Mouse (Mus musculus) forebrain, embryonic 14.5 days (tissue): Measurements from ENCODE around the gene Mettl2. TPM values are rescaled to one million over a fixed set of nuclear protein-coding genes. Genes with fewer than 3 reads are reported as not detected.

Source experiments
- ATAC-seq: fragments of 200-750 bp; cut with Nextera tagmentation; 2 replicates; pipeline ENCODE4 v1.8.0; 2017; ENCODE audit warnings: mild to moderate bottlenecking, moderate library complexity
- DNase-seq: peaks from one replicate; pipeline ENCODE4 v3.0.0-alpha.2; 2015; ENCODE audit warnings: low spot score
- H3K27ac ChIP-seq: fragments of 300-500 bp; sonication (generic); 2 replicates; pipeline ENCODE4 v1.5.1; 2014; ENCODE audit warnings: low read depth, mild to moderate bottlenecking, control low read depth, low read length, moderate library complexity
- H3K27me3 ChIP-seq: fragments of 300-500 bp; sonication (generic); replicated peaks from 2 replicates; pipeline ENCODE4 v1.6.1; 2014; ENCODE audit warnings: low read length, control low read depth, mixed read lengths; ENCODE audit not compliant: control insufficient read depth, insufficient read depth
- H3K36me3 ChIP-seq: fragments of 300-500 bp; sonication (generic); 2 replicates; pipeline ENCODE4 v1.6.1; 2014; ENCODE audit warnings: low read length, control low read depth; ENCODE audit not compliant: control insufficient read depth, insufficient read depth
- H3K4me1 ChIP-seq: fragments of 300-500 bp; sonication (generic); 2 replicates; pipeline ENCODE4 v1.6.1; 2014; ENCODE audit warnings: antibody characterized with exemption, low read length, control low read depth; ENCODE audit not compliant: control insufficient read depth, insufficient read depth
- H3K4me2 ChIP-seq: fragments of 300-500 bp; sonication (generic); 2 replicates; pipeline ENCODE4 v1.6.1; 2014; ENCODE audit warnings: mild to moderate bottlenecking, control low read depth, low read length
- H3K4me3 ChIP-seq: fragments of 300-500 bp; sonication (generic); 2 replicates; pipeline ENCODE4 v1.5.1; 2014; ENCODE audit warnings: low read depth, low read length, control low read depth
- H3K9ac ChIP-seq: fragments of 300-500 bp; sonication (generic); 2 replicates; pipeline ENCODE4 v1.6.1; 2014; ENCODE audit warnings: mild to moderate bottlenecking, low read length, control low read depth, moderate library complexity
- H3K9me3 ChIP-seq: fragments of 300-500 bp; sonication (generic); replicated peaks from 2 replicates; pipeline ENCODE4 v1.6.1; 2016; ENCODE audit warnings: low read length, control low read depth, mixed read lengths; ENCODE audit not compliant: control insufficient read depth
- WGBS: fragments of 180-500 bp; shearing (Covaris S2); extraction: QIAGEN DNeasy Blood & Tissue Kit; methylation state at CpG from one replicate; pipeline ENCODE4 v1.1.7; 2014; 5-methylcytosine and 5-hydroxymethylcytosine counted together
- polyA plus RNA-seq: library from polyadenylated mRNA; unstranded; fragments of >200 nt; fragmentation: Nextera tagmentation; extraction: Ambion mirVana; gene quantifications from 2 replicates; pipeline ENCODE4 v1.2.1, GENCODE M21; 2014

Gene Mettl2
- polyA plus RNA-seq, 1 experiment from 2014 or later: 24.5 TPM

- H3K27me3 ChIP-seq: no peaks in the 10 kb centered on the region
- no peak for ATAC-seq
- no peaks in the 10 kb centered on the region for H3K9me3 ChIP-seq
- H3K27ac ChIP-seq: no peak overlapping the region
- no peaks in the 10 kb centered on the region for H3K4me1 ChIP-seq
- no peak overlapping the region for H3K4me2 ChIP-seq
- H3K9ac ChIP-seq: no peak overlapping the region
- no peaks in the 10 kb centered on the region for H3K36me3 ChIP-seq
- H3K4me3 ChIP-seq: no peak overlapping the region
- WGBS: 56% methylated on average over 6 of the region's 6 CpGs
- no peak for DNase-seq
These were observed 33.6 kb downstream of the Mettl2 start for GRCm38 (mm10) chr11:105159673-105160360.

GRCm38 (mm10) chr11:105161411-105161810 lies 35.2 kb downstream of the Mettl2 start:
- no peak for DNase-seq
- no peak overlapping the region for H3K4me3 ChIP-seq
- H3K4me2 ChIP-seq: no peak overlapping the region

GRCm38 (mm10) chr11:105164516-105165510 lies 38.6 kb downstream of the Mettl2 start:
- ATAC-seq (no peak), DNase-seq (no peak)
- WGBS: 87% methylated on average over 69 of the region's 69 CpGs
- no peak overlapping the region for H3K9ac ChIP-seq
- no peaks in the 10 kb centered on the region for H3K36me3 ChIP-seq
- H3K27me3 ChIP-seq: no peaks in the 10 kb centered on the region
- H3K27ac ChIP-seq: no peak overlapping the region
- no peak overlapping the region for H3K4me3 ChIP-seq
- no peaks in the 10 kb centered on the region for H3K9me3 ChIP-seq
- H3K4me1 ChIP-seq: no peaks in the 10 kb centered on the region
- no peak overlapping the region for H3K4me2 ChIP-seq

More at GRCm38 (mm10) chr11:105161411-105161810, 35.2 kb downstream of the Mettl2 start:
- H3K4me1 ChIP-seq: no peaks in the 10 kb centered on the region
- H3K9me3 ChIP-seq: no peaks in the 10 kb centered on the region
- no peak for ATAC-seq
- H3K27me3 ChIP-seq: no peaks in the 10 kb centered on the region
- WGBS: 89% methylated on average over 2 of the region's 2 CpGs
- no peaks in the 10 kb centered on the region for H3K36me3 ChIP-seq
- H3K9ac ChIP-seq: no peak overlapping the region
- H3K27ac ChIP-seq: no peak overlapping the region

GRCm38 (mm10) chr11:105166780-105167179 lies 40.6 kb downstream of the Mettl2 start:
- Histone ChIP-seq H3K4me2 (no peak overlapping the region), H3K27me3 (no peaks in the 10 kb centered on the region), H3K4me1 (no peaks in the 10 kb centered on the region), H3K4me3 (no peak overlapping the region), H3K9me3 (no peaks in the 10 kb centered on the region), H3K9ac (no peak overlapping the region), H3K36me3 (no peaks in the 10 kb centered on the region), H3K27ac (no peak overlapping the region)
- DNase-seq: no peak
- whole genome bisulfite sequencing: 88% methylated on average over 10 of the region's 10 CpGs
- no peak for ATAC-seq

GRCm38 (mm10) chr11:105178516-105178915 lies 52.3 kb downstream of the Mettl2 start, which contains the start of gene Tlk2:
Gene Tlk2 (plus strand): TSS chr11:105178807.
- Histone ChIP-seq H3K4me1 (peaks cover 12% of the 10 kb centered on the region), H3K9ac (no peak within 1 kb of the TSS), H3K4me3 (0 out of 2 replicates have a peak within 1 kb of the TSS, but pooled peaks have one; percentile 94), H3K4me2 (peak within 1 kb of the TSS; percentile 81), H3K36me3 (no peaks in the 10 kb centered on the region), H3K9me3 (no peaks in the 10 kb centered on the region), H3K27me3 (no peaks in the 10 kb centered on the region), H3K27ac (no peak within 1 kb of the TSS)
- WGBS: 53% methylated on average over 2 of the region's 2 CpGs
- no peak for ATAC-seq
- DNase-seq: no peak

GRCm38 (mm10) chr11:105179523-105179922 lies 53.3 kb downstream of the Mettl2 start:
- ATAC-seq (no peak), DNase-seq (no peak)
- Histone ChIP-seq H3K9ac (no peak overlapping the region), H3K4me1 (peaks cover 12% of the 10 kb centered on the region), H3K27me3 (no peaks in the 10 kb centered on the region), H3K36me3 (peaks cover 5% of the 10 kb centered on the region), H3K27ac (no peak overlapping the region), H3K4me2 (peak overlapping the region; percentile 81), H3K4me3 (peak overlapping the region; percentile 94; the same call in 1 of the 2 replicates), H3K9me3 (no peaks in the 10 kb centered on the region)
- WGBS: 87% methylated on average over 4 of the region's 4 CpGs

GRCm38 (mm10) chr11:105180471-105181091 lies 54.4 kb downstream of the Mettl2 start:
- H3K4me2 ChIP-seq: peak overlapping the region; percentile 81
- peak overlapping the region; percentile 93 for H3K9ac ChIP-seq
- H3K36me3 ChIP-seq: peaks cover 14% of the 10 kb centered on the region
- H3K27ac ChIP-seq: peak overlapping the region; percentile 93
- WGBS: under 1% methylated on average over 35 of the region's 35 CpGs
- peaks cover 12% of the 10 kb centered on the region for H3K4me1 ChIP-seq
- ATAC-seq (peak; percentile 45), DNase-seq (peak; percentile 36)
- peak overlapping the region; percentile 94 for H3K4me3 ChIP-seq
- no peaks in the 10 kb centered on the region for H3K9me3 ChIP-seq
- no peaks in the 10 kb centered on the region for H3K27me3 ChIP-seq

- peaks cover 18% of the 10 kb centered on the region for H3K36me3 ChIP-seq
- H3K27ac ChIP-seq: peak overlapping the region; percentile 93
- peak; percentile 96 for DNase-seq
- H3K9ac ChIP-seq: peak overlapping the region; percentile 99
- no peaks in the 10 kb centered on the region for H3K9me3 ChIP-seq
- no peaks in the 10 kb centered on the region for H3K27me3 ChIP-seq
- H3K4me3 ChIP-seq: peak overlapping the region; percentile 94
- peak; percentile 96 for ATAC-seq
- peaks cover 12% of the 10 kb centered on the region for H3K4me1 ChIP-seq
- under 1% methylated on average over 50 of the region's 60 CpGs for WGBS
- H3K4me2 ChIP-seq: peak overlapping the region; percentile 81
These were observed 55.0 kb downstream of the Mettl2 start for GRCm38 (mm10) chr11:105181126-105181637.
